Mouse (Mus musculus) forebrain, embryonic 10.5 days (tissue): ENCODE results near the gene Irs1. TPM values are rescaled to one million over a fixed set of nuclear protein-coding genes. Genes with fewer than 3 reads are reported as not detected.

Source experiments
- DNase-seq: peaks from one replicate; pipeline ENCODE4 v3.0.0-alpha.2; 2017; ENCODE audit warnings: low spot score; ENCODE audit errors: extremely low spot score
- H3K27ac ChIP-seq: fragments of 300-500 bp; sonication (generic); 2 replicates; pipeline ENCODE4 v1.5.1; 2016; ENCODE audit warnings: mild to moderate bottlenecking
- H3K27me3 ChIP-seq: fragments of 300-500 bp; sonication (generic); 2 replicates; pipeline ENCODE4 v1.6.1; 2016; ENCODE audit warnings: mild to moderate bottlenecking; ENCODE audit not compliant: poor library complexity, severe bottlenecking
- H3K36me3 ChIP-seq: fragments of 300-500 bp; sonication (generic); replicated peaks from 2 replicates; pipeline ENCODE4 v1.6.1; 2016; ENCODE audit warnings: mild to moderate bottlenecking, moderate library complexity
- H3K4me1 ChIP-seq: fragments of 300-500 bp; sonication (generic); 2 replicates; pipeline ENCODE4 v1.6.1; 2016
- H3K4me3 ChIP-seq: fragments of 300-500 bp; sonication (generic); 2 replicates; pipeline ENCODE4 v1.5.1; 2016; ENCODE audit warnings: mild to moderate bottlenecking, moderate library complexity
- H3K9me3 ChIP-seq: fragments of 300-500 bp; sonication (generic); 2 replicates; pipeline ENCODE4 v1.6.1; 2016; ENCODE audit warnings: mild to moderate bottlenecking, moderate library complexity
- WGBS: fragments of 180-500 bp; shearing (Covaris S2); methylation state at CpG from one replicate; pipeline ENCODE4 v1.1.7; 2016; 5-methylcytosine and 5-hydroxymethylcytosine counted together
- polyA plus RNA-seq: library from polyadenylated mRNA; unstranded; fragments of >200 nt; fragmentation: Nextera tagmentation; extraction: Ambion mirVana; gene quantifications from 2 replicates; pipeline ENCODE4 v1.2.1, GENCODE M21; 2016

Irs1 gene
- polyA plus RNA-seq, 1 experiment from 2014 or later: 11.8 TPM

DNA sequence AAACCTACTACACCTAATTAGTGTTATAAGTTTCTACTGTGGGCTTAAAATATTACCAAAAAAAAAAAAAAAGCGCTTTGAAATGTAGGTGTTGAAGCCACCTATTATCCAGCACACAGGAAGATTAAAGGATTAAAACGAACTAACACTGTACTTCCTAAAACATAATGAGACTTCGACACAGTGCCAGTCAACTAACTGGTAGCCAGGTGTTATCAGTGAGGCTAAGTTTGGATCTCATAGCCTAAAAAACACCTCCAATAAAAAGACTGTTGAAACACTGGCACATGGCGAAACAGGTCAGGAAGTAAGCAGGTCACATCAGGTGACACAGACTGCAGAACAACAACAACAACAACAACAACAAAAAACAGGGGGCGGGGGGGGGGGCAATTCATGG lies 29.6 kb downstream of the Irs1 start:
- no peaks in the 10 kb centered on the region for H3K9me3 ChIP-seq
- peaks cover 36% of the 10 kb centered on the region for H3K4me1 ChIP-seq
- H3K36me3 ChIP-seq: peaks cover 32% of the 10 kb centered on the region
- no peaks in the 10 kb centered on the region for H3K27me3 ChIP-seq
- no peak overlapping the region for H3K4me3 ChIP-seq
- no peak overlapping the region for H3K27ac ChIP-seq
- DNase-seq: no peak
- WGBS: 80% methylated on average over 5 of the region's 5 CpGs

DNA sequence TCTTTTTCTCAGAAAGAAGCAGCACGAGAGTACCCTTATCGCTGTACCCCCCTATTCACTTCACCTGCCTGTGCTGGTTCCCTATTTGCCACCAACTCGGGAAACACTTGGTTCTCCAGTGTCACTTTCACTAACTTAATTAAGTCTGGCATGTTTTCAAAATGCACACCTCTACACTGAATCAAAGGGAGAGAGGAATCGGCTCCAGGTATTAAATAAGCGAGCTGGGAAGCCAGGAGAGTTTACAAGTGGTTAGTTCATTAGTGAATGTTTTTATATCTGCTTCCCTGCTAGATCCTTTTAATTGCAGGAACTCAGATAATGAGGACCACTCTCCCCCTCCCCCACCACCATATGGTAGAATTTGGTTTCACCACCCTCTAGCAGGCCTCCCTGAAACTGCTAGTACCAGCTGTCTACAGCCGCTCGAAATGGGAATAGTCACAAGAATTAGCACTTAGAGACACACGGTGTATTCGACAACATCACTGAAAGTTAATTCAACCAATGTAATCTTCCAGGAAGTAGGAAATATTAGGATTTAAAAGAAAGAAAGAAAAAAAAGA lies 30.1 kb downstream of the Irs1 start:
- Histone ChIP-seq H3K27ac (no peak overlapping the region), H3K4me3 (no peak overlapping the region), H3K9me3 (no peaks in the 10 kb centered on the region), H3K36me3 (peaks cover 34% of the 10 kb centered on the region), H3K4me1 (peaks cover 36% of the 10 kb centered on the region), H3K27me3 (no peaks in the 10 kb centered on the region)
- 61% methylated on average over 9 of the region's 9 CpGs for WGBS
- no peak for DNase-seq

DNA sequence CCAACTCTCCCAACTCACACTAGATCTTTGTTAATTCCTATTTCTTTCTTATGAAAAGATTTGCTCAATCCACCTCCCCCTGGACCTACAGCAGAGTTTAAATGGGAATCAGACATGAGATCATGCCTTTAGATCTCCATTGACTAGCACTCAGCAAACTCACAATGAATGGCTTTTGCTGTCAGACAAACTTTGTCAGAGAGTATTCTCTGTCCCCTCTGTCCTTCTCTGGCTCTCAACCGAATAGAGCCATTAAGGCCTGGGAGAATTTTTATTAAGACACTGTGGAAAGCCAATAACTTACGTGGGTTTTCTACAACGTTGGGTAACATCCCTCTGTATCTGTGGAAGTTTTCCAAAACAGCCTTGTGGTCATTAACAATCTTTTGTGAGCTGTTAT lies 31.2 kb downstream of the Irs1 start:
- no peak for DNase-seq
- Histone ChIP-seq H3K36me3 (peaks cover 41% of the 10 kb centered on the region), H3K9me3 (no peaks in the 10 kb centered on the region), H3K4me1 (peaks cover 36% of the 10 kb centered on the region), H3K4me3 (no peak overlapping the region), H3K27me3 (no peaks in the 10 kb centered on the region), H3K27ac (no peak overlapping the region)
- WGBS: 81% methylated on average over 3 of the region's 3 CpGs

DNA sequence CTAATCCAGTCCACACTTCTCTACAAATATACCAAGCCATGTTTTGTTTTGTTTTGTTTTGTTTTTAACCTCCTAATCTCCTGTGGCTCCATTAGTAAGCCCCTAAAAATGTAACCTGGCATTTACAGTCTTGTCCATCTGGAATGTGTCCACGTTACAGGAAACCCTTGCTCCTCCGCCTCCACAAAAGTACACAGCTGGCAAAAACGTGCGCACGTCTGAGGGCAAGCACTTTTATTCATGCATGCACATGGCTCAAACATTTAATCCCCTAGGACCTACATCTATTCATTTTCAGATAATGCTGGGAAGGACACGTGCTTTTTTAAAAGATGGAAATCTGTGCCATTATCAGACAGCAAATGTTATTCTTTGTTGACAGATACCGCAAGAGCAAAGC lies 32.9 kb downstream of the Irs1 start:
- 86% methylated on average over 7 of the region's 7 CpGs for WGBS
- no peak overlapping the region for H3K27ac ChIP-seq
- peaks cover 36% of the 10 kb centered on the region for H3K4me1 ChIP-seq
- no peak for DNase-seq
- no peaks in the 10 kb centered on the region for H3K27me3 ChIP-seq
- H3K36me3 ChIP-seq: peaks cover 43% of the 10 kb centered on the region
- H3K4me3 ChIP-seq: no peak overlapping the region
- no peaks in the 10 kb centered on the region for H3K9me3 ChIP-seq

DNA sequence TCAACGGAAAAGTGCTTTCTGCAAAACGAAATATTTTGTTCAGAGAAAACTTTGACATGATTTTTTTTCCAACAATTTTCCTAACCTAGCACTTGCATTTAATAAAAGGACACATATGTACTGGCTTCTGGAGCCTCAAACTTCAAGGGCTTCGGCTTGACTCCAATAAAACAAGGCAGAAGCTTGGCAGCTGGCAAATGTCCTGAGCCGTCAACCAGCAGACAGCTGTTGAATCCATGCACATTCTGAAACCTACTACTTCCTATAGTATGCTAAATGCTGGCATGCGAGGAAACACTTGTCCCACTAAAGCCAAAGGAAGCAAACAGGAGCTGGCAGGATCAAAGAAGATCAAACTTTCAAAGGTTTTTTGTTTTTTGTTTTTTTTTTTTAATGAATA lies 33.8 kb downstream of the Irs1 start:
- Histone ChIP-seq H3K27me3 (no peaks in the 10 kb centered on the region), H3K27ac (no peak overlapping the region), H3K4me1 (peaks cover 34% of the 10 kb centered on the region), H3K9me3 (no peaks in the 10 kb centered on the region), H3K36me3 (peaks cover 43% of the 10 kb centered on the region), H3K4me3 (no peak overlapping the region)
- no peak for DNase-seq
- WGBS: 88% methylated on average over 5 of the region's 5 CpGs

DNA sequence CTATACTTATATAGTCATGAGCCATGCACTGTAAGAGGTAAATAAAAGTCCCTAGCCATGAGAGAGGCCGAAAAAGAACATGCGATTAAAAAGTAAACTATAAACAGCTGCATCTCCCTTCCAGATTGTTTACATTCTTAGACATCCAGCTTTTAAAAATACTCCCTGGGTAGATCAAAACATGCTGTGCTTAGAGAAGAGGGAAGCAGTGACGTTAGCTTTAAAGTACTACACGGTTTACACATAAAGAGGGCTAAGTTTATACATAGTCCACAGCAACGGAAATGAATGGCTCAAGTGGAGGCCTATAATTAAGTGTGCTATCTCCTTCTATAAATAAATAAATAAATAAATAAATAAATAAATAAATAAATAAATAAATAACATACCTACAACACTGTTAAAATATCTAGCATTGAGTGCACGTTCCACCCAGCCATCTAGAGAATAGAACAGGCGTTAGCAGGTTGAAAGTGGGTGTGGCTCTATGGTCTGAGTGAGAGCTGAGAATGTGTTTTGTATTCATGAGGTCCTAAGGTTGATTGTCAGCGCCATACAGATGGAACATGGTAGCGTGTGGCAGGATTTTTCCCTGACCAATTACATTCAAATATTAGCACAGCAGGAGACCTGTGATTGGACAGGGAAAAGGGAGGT lies 37.3 kb downstream of the Irs1 start:
- H3K27me3 ChIP-seq: no peaks in the 10 kb centered on the region
- no peak overlapping the region for H3K4me3 ChIP-seq
- no peak for DNase-seq
- H3K4me1 ChIP-seq: peaks cover 6% of the 10 kb centered on the region
- WGBS: 91% methylated on average over 9 of the region's 9 CpGs
- peaks cover 53% of the 10 kb centered on the region for H3K36me3 ChIP-seq
- no peaks in the 10 kb centered on the region for H3K9me3 ChIP-seq
- H3K27ac ChIP-seq: no peak overlapping the region

DNA sequence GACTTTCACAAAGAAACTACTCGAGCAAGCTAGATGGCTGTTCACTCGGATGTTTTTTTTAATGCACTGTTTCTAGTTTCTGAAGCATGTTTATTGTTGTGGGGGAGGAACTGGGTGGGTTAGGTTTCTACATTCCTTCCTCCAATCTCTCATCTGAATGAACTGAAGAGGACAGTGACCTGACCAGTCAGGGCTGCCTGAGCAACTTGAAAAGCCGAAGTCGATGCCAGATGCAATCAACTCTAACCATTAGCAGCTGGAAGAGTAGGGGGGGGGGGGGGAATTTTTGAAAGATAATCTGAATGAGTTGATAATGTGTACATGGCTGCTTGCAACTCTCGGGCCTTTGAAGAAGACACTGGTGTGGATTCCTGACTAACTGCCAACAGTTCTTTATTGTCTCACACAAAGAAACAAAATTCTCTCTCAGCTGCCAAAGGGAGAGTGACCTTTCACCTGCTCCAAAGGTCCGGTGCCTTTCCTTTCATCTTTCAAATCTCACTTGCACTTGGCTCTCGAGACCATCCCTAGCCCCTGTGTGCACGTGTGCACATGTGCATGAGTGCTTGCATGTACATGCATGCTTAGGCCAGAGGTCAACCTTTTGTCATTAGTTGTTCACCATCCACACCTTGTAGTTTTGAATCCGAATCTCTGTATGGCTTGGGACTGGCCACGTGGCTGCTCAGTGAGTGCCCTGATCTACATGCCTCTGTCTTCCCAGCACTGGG lies 43.8 kb downstream of the Irs1 start:
- Histone ChIP-seq H3K27me3 (no peaks in the 10 kb centered on the region), H3K27ac (no peak overlapping the region), H3K36me3 (peaks cover 74% of the 10 kb centered on the region), H3K4me3 (no peak overlapping the region), H3K4me1 (peaks cover 8% of the 10 kb centered on the region; the same call in 1 of the 2 replicates), H3K9me3 (no peaks in the 10 kb centered on the region)
- DNase-seq: no peak
- WGBS: 72% methylated on average over 10 of the region's 10 CpGs

DNA sequence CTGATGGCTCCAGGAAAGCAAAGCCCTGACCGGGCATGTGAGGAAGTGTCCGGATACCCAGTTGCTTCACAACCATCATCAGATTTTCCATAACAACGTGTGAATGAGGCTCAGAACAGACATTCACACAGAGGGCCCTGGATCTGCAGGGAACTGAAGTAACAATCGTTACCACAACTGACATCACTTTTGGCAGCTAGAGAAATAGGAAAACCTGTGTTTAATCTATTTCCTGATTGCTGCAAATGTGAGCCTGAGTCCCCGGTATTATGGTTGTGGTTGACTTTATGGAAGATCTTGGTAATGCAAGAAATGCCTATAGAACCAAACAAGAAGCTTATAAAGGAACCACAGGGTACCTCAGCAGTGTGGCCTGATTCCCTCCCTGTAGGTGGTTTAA lies 46.2 kb downstream of the Irs1 start:
- no peak for DNase-seq
- Histone ChIP-seq H3K9me3 (no peaks in the 10 kb centered on the region), H3K27me3 (no peaks in the 10 kb centered on the region), H3K36me3 (peaks cover 73% of the 10 kb centered on the region), H3K27ac (no peak overlapping the region), H3K4me1 (peaks cover 11% of the 10 kb centered on the region), H3K4me3 (no peak overlapping the region)
- 92% methylated on average over 5 of the region's 5 CpGs for WGBS

DNA sequence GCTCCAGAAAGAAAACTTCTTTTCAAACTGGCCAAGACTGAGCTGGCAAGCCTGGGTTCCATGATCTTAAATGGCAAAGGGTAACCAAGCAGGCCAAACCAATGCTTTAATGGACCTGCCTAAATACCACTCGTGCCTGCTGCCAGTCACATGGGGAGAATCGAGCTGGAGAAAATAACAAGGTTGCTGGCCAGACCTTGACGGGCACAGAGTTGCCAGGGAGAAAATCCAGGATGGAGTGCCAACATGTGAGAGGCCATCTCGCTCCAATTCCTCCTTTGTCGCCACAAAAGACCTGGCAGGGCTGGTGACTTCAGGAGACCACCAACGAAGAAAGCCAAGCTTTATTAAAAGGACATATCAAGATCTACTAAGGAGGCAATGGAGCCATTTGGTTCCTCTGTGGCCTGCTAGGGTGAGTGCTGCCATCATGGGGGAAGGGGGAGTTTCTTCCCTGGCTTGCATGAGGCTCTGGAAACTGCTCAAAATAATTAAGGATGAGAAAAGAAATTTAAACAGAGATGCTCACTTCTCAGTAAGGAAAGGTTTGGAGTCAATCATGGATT lies 47.9 kb downstream of the Irs1 start:
- Histone ChIP-seq H3K27ac (no peak overlapping the region), H3K4me1 (peaks cover 11% of the 10 kb centered on the region), H3K27me3 (no peaks in the 10 kb centered on the region), H3K4me3 (no peak overlapping the region), H3K9me3 (no peaks in the 10 kb centered on the region), H3K36me3 (peaks cover 68% of the 10 kb centered on the region)
- 88% methylated on average over 6 of the region's 6 CpGs for WGBS
- no peak for DNase-seq

DNA sequence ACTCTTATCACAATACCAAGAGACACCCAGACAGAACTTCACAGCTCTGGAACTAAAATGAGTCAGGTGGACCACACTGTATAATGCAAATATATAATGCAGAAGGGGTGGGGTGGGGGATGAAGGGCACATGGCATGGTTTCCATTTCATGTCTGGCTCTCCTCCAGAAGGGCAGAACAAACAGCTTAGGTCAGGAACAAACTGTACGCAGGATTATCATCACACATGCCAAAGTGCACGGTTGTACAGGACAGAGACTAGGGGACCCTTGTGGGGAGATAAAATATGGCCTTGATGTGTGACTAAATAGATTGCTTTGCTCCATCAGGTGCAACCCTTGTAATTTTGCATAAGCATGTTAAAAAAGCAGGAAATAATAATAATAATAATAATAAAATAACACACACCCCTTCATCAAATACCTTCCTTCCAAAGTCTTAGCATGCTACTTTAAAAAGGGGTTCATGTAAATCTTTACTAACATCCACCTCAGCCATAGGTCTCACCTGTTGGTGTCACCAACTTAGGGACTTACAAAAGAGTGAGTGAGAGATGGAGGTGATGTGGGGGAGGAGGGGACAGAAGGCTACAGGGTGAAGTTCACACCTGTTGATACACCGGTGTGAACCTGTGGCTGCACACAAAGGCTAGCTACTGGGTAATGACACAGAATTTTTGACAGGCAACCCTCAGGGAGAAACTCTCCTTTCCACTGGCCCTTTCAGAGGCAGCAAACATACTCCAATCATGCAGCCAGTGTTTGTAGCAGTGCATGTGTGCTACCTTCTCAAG lies 51.6 kb downstream of the Irs1 start:
- no peaks in the 10 kb centered on the region for H3K27me3 ChIP-seq
- H3K4me3 ChIP-seq: no peak overlapping the region
- no peak for DNase-seq
- peaks cover 69% of the 10 kb centered on the region for H3K36me3 ChIP-seq
- H3K27ac ChIP-seq: no peak overlapping the region
- peaks cover 7% of the 10 kb centered on the region; the same call in 1 of the 2 replicates for H3K4me1 ChIP-seq
- WGBS: 92% methylated on average over 3 of the region's 3 CpGs
- H3K9me3 ChIP-seq: no peaks in the 10 kb centered on the region

DNA sequence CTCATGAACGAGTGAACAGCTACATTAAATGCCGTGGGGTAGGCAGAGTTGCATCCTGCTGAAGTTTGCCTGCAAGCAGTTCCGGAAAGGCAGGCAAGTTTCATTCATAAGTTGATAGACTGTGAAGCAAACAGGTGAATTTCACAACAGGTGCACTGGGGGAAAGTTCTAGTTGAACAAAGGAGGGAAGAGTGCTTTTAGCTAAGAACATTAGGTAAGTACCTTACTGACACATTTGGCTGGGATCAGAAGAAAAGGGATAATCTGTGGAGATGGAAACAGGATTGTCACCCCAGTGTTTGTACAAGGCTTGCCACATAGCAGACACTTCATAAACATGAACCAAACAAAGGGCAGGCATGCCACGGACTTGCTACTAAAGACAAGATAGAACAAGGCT lies 53.0 kb downstream of the Irs1 start:
- no peak for DNase-seq
- Histone ChIP-seq H3K36me3 (peaks cover 71% of the 10 kb centered on the region), H3K4me1 (peaks cover 7% of the 10 kb centered on the region; the same call in 1 of the 2 replicates), H3K27ac (no peak overlapping the region), H3K27me3 (no peaks in the 10 kb centered on the region), H3K9me3 (no peaks in the 10 kb centered on the region), H3K4me3 (no peak overlapping the region)
- WGBS: 86% methylated on average over 4 of the region's 4 CpGs

DNA sequence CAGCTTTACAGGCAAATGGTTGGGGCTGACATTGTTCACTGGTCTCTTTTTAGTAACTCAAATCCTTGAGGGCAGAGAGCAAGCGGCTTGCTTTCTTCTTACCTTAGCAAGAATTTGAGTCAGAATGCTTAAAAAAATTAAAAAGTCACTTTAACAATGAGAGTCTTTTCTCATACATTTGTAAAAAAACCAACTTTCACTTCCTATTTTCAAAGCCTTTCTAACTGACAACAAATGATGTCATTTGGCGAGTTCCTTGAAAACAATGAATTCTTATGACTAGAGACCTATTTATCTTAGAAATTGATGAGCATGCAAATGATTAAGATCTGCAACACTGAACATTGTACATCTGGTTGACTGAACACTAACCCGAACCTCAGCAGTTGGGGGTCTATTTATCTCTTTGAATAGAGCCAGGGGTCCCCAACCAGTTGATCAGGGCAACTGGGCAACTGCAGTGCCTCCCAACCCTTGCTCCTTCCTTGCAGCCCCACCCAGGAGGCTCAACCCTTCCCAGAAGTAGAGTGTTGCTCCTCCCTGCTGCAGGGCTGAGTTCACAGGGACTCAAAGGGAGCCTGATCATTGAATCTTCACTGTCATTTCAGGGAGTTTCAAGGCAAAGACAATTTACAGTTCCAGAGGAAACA lies 55.6 kb downstream of the Irs1 start:
- Histone ChIP-seq H3K4me3 (no peak overlapping the region), H3K36me3 (peaks cover 77% of the 10 kb centered on the region), H3K27me3 (no peaks in the 10 kb centered on the region), H3K9me3 (no peaks in the 10 kb centered on the region), H3K4me1 (0 out of 2 replicates have a peak, but pooled peaks cover 3% of the 10 kb centered on the region), H3K27ac (no peak overlapping the region)
- no peak for DNase-seq
- WGBS: 75% methylated on average over 3 of the region's 3 CpGs
